Mouse (Mus musculus): ENCODE results near the gene Selenon. TPM values are rescaled to one million over a fixed set of nuclear protein-coding genes. Genes with fewer than 3 reads are reported as not detected.

Gene Selenon
- 45.3 TPM for polyA plus RNA-seq (2021)

- CTCF ChIA-PET, result interaction anchor here (1.5 to 2.0 kb wide), 3 partner anchors 9 to 163 kb away, joined by 3 to 6 read pairs (median 6); no protein-coding TSS in a partner anchor
- DNase-seq (ENCODE audit: low read depth, low spot score), result no peak
- POLR2A ChIA-PET, result interaction anchor here (1.1 kb wide), 1 partner anchor 12 kb away, joined by 6 read pairs; no protein-coding TSS in a partner anchor
Observed at GRCm38 (mm10) chr4:134551494-134552316, at the start of gene Selenon. Gene Selenon (minus strand): TSS chr4:134552166.

GRCm38 (mm10) chr4:134601404-134601803 lies 49.4 kb upstream of the Selenon start:
- CTCF ChIA-PET, result no interaction called here
- no peaks in the 10 kb centered on the region for H3K27me3 ChIP-seq
- DNase-seq (ENCODE audit: low read depth, low spot score) (no peak), ATAC-seq (no peak)
- POLR2A ChIA-PET, result no interaction called here
- TF ChIP-seq CTCF (IDR thresholded peaks at IDR 0.05), result no peak
- in situ Hi-C loops (cut with MboI; ENCODE audit: low pct_unique_long_range_greater_than_20kb), result no loop called here

More at GRCm38 (mm10) chr4:134551494-134552316, at the start of gene Selenon:
- in situ Hi-C loops (cut with MboI; ENCODE audit: low pct_unique_long_range_greater_than_20kb), result no loop called here
- no peaks in the 10 kb centered on the region for H3K27me3 ChIP-seq
- TF ChIP-seq CTCF (IDR thresholded peaks at IDR 0.05), result no peak
- ATAC-seq, result peak; percentile 48

GRCm38 (mm10) chr4:134600777-134601176 lies 48.8 kb upstream of the Selenon start:
- no peaks in the 10 kb centered on the region for H3K27me3 ChIP-seq
- DNase-seq (ENCODE audit: low read depth, low spot score), result no peak
- CTCF ChIA-PET, result interaction anchor here (0.8 kb wide), 1 partner anchor 17 kb away, joined by 3 read pairs; no protein-coding TSS in a partner anchor
- in situ Hi-C loops (cut with MboI; ENCODE audit: low pct_unique_long_range_greater_than_20kb), result no loop called here
- no peak for ATAC-seq
- POLR2A ChIA-PET, result no interaction called here
- TF ChIP-seq CTCF (IDR thresholded peaks at IDR 0.05), result no peak

- POLR2A ChIA-PET, result no interaction called here
- H3K27me3 ChIP-seq, result no peaks in the 10 kb centered on the region
- in situ Hi-C loops (cut with MboI; ENCODE audit: low pct_unique_long_range_greater_than_20kb), result no loop called here
- no peak for TF ChIP-seq CTCF (IDR thresholded peaks at IDR 0.05)
- CTCF ChIA-PET, result interaction anchor here (0.8 kb wide), 1 partner anchor 16 kb away, joined by 3 read pairs; no protein-coding TSS in a partner anchor
- DNase-seq (ENCODE audit: low read depth, low spot score) (no peak), ATAC-seq (no peak)
Observed at GRCm38 (mm10) chr4:134600060-134600459, 48.1 kb upstream of the Selenon start.

- ChIA-PET CTCF (interaction anchor here (0.9 kb wide), 1 partner anchor 9 kb away, joined by 3 read pairs; no protein-coding TSS in a partner anchor), POLR2A (no interaction called here)
- in situ Hi-C loops (cut with MboI; ENCODE audit: low pct_unique_long_range_greater_than_20kb), result no loop called here
- no peak for TF ChIP-seq CTCF (IDR thresholded peaks at IDR 0.05)
- DNase-seq (ENCODE audit: low read depth, low spot score) (no peak), ATAC-seq (no peak)
- H3K27me3 ChIP-seq, result no peaks in the 10 kb centered on the region
Observed at GRCm38 (mm10) chr4:134596816-134597692, 45.1 kb upstream of the Selenon start.

GRCm38 (mm10) chr4:134594731-134595439 lies 42.9 kb upstream of the Selenon start:
- TF ChIP-seq CTCF (IDR thresholded peaks at IDR 0.05), result no peak
- ATAC-seq, result no peak
- ChIA-PET POLR2A (no interaction called here), CTCF (no interaction called here)
- H3K27me3 ChIP-seq, result no peaks in the 10 kb centered on the region
- in situ Hi-C loops (cut with MboI; ENCODE audit: low pct_unique_long_range_greater_than_20kb), result no loop called here
- DNase-seq (ENCODE audit: low read depth, low spot score), result no peak

- H3K27me3 ChIP-seq, result no peaks in the 10 kb centered on the region
- ChIA-PET CTCF (interaction anchor here (1.0 to 1.5 kb wide), 3 partner anchors 38 to 110 kb away, joined by 3 to 5 read pairs (median 4); no protein-coding TSS in a partner anchor), POLR2A (no interaction called here)
- ATAC-seq (no peak), DNase-seq (ENCODE audit: low read depth, low spot score) (no peak)
- in situ Hi-C loops (cut with MboI; ENCODE audit: low pct_unique_long_range_greater_than_20kb), result no loop called here
- no peak for TF ChIP-seq CTCF (IDR thresholded peaks at IDR 0.05)
Observed at GRCm38 (mm10) chr4:134592442-134592841, 40.5 kb upstream of the Selenon start.

- DNase-seq (ENCODE audit: low read depth, low spot score), result peak; percentile 95
- H3K27me3 ChIP-seq, result no peaks in the 10 kb centered on the region
- TF ChIP-seq CTCF (IDR thresholded peaks at IDR 0.05), result no peak
- in situ Hi-C loops (cut with MboI; ENCODE audit: low pct_unique_long_range_greater_than_20kb), result no loop called here
- ChIA-PET POLR2A (no interaction called here), CTCF (interaction anchor here (0.9 to 1.5 kb wide), 4 partner anchors 13 to 111 kb away, joined by 3 to 5 read pairs (median 4); no protein-coding TSS in a partner anchor)
- peak; percentile 62 for ATAC-seq
Observed at GRCm38 (mm10) chr4:134591506-134592061, 39.6 kb upstream of the Selenon start.

GRCm38 (mm10) chr4:134590227-134590926 lies 38.4 kb upstream of the Selenon start:
- CTCF ChIA-PET, result interaction anchor here (1.0 kb wide), 1 partner anchor 32 kb away, joined by 3 read pairs; no protein-coding TSS in a partner anchor
- DNase-seq (ENCODE audit: low read depth, low spot score) (no peak), ATAC-seq (no peak)
- TF ChIP-seq CTCF (IDR thresholded peaks at IDR 0.05), result no peak
- in situ Hi-C loops (cut with MboI; ENCODE audit: low pct_unique_long_range_greater_than_20kb), result no loop called here
- H3K27me3 ChIP-seq, result no peaks in the 10 kb centered on the region
- POLR2A ChIA-PET, result no interaction called here

All from Patski (cell line).